Mouse (Mus musculus) NIH3T3 (cell line): ENCODE results near the gene Fbxo36.
A peak's percentile ranks its signal among the peaks of the same experiment; 100 is the strongest.

Experiments
- DNase-seq: peaks from one replicate; pipeline ENCODE4 v3.0.0-alpha.2; 2012; ENCODE audit warnings: low read depth

Fbxo36 gene

DNA sequence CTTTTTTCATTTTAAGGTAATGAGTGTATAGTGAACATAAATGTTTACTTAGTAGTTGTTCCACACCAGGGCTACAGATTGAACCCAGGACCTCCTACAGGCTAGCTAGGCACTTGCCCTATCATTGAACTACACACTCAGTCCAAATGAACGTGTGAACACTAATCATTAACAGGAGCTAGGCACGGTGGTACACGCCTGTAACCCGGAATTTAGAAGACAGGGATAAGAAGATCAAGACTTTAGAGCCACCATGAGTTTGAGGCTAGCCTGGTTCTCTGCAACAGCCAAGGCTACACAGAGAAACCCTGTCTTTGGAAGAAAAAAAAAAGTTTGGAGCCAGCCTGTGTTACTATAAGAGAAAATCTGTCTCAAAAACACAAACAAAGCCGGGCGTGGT, 20.0 kb downstream of the Fbxo36 start:
- DNase-seq = no peak

DNA sequence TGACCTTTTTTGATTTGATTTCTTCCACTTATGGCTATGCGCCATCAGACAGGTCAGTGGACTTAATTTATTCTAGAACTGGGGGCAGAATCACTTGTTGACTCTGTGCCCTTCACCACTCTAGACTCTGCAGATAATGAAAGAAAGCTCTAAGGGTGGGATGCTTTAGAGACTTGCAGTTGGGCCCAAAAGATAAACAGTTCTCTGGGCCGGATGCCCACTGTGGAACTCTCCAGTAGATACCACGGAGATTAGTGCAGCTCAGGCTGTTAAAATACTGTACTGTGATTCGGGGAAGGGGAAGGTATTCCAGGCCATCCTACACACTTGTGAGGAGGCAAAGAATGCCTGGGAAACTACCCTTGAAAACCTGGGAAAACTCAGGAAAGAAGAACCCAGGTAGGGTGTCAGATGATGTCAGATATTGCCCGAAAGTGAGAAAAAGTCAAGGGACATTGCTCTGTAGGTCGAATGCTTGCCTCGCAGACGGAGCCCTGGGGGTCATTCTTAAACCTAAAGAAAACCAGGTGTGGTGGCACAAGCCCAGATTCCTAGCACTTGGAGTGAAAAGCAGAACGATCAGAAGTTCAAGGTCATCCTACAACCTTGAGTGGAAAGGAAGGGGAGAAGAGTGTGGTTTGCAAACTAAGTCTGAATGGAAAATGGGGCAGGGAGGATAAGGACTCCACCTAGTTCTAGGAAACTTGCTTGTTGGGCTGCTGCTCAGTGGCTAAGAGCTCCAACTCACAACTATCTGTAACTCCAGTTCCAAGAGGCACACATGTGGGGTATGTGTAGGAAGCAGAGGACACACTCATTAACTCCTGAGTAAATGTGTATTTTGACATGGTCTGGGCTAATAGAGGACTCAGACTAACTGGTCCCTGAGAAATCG, 21.0 kb downstream of the Fbxo36 start:
- DNase-seq = peak; percentile 43

DNA sequence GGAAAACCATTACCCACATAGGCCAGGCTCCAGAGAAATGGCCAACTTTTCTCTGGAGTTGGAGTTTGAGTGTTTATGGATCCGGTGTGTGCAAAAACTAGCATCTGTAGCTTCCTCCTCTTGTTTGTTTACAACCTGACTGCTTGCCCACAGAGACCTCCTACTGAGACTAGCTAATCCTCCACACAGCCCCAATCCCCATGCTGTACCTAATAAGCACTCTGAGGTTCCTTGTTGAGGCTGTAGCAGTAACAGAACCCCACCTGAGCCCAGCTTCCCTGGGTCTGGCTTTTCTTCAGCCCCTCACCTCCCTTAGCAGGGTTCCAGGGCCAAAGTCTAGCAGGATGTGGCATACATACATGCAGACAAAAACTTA, 21.6 kb downstream of the Fbxo36 start:
- no peak for DNase-seq

DNA sequence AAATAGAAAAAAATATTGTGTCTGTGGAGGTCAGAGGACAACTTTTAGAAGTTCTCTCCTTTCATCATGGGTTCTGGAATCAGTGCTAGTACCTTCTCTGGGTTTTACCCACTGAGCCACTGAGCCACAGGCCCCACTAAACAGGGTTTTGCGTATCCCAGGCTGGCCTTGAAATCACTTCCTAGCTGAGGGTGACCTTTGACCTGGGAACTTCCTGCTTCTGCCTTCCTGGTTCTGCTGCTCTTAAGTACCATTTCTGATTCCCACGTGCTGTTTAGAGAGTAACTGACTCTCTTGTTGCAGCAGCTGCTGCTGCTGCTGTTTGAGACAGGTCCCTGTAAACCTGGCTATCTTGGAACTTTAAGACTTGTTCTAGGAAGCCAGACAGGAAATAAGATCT, 25.0 kb downstream of the Fbxo36 start:
- DNase-seq = no peak

GRCm38 (mm10) chr1:84866231-84866630, 26.6 kb downstream of the Fbxo36 start:
- DNase-seq = no peak

- no peak for DNase-seq
These were observed 27.1 kb downstream of the Fbxo36 start for GRCm38 (mm10) chr1:84866706-84867230.

DNA sequence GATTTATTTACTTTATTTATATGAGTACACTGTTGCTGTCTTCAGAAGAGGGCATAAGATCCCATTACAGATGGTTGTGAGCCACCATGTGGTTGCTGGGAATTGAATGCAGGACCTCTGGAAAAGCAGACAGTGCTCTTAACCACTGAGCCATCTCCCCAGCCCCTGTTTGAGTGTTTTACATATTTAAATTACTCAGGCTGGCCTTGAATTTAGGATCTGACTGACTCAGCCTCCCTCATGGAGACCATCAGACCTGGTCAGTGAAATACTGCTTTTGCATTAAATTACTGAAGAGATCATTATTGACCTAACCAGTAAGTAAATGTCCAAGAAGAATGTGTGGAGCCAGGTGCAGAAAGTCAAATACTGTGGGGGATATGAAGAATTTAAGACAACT, 28.7 kb downstream of the Fbxo36 start:
- no peak for DNase-seq

DNA sequence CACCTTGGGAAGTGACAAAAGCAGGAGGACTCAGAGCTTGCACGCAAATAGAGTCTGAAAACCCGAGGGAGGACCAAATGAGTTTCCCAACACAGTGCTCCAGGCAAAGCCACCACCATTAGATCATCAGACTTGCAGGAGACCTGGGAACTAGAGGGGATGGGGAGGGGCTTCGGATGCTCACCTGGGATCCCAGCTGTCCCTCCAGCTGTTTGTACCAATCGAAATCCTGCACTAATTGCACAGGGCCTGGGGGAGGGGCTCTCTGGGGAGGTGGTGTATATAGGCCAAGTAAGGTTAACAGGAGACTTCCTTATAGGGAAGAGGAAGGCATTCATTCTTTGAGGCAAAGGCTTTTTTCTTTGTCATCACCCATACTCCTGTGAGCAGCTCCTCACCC, 29.2 kb downstream of the Fbxo36 start:
- no peak for DNase-seq

DNA sequence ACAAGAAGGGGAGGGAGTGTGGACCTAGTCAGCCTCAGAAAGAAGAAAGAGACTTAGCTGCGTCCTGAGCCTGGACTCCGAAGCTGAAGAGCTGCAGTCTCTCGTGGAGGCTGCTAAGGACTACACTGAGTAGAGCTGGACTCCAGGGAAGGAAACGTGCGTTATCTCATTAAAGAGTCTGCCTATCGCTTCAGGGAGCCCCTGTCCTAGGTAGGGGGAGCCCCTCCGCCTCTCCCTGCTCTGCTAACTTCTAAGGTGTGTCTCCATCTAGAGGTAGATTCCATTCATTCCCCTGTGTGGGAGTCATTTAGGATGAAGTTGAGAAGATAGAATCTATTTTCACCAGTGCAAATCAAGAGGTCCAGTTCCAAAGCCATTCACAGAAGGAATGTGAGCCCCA, 29.9 kb downstream of the Fbxo36 start:
- DNase-seq = no peak

GRCm38 (mm10) chr1:84871131-84871530, 31.5 kb downstream of the Fbxo36 start:
- no peak for DNase-seq

GRCm38 (mm10) chr1:84872105-84872504, 32.5 kb downstream of the Fbxo36 start:
- no peak for DNase-seq

GRCm38 (mm10) chr1:84872939-84873338, 33.3 kb downstream of the Fbxo36 start:
- no peak for DNase-seq

DNA sequence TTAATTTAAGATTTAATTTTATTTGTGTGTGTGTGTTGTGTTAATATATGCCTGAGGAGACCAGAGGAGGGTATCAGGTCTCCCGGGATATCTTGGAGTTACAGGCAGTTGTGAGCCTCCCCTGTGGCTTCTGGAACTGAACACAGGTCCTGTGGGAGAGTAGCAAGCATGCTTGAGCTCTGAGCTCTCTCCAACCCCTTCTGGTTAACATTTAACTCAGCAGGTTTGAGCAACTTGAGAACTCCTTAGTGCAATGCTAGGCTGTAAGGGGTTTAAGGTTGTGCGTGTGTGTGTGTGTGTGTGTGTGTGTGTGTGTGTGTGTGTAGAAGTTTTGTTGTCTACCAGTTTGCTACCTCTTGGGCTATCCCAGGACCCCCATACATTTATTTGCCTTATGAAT, 37.9 kb downstream of the Fbxo36 start:
- no peak for DNase-seq

GRCm38 (mm10) chr1:84879571-84880120, 40.0 kb downstream of the Fbxo36 start:
- no peak for DNase-seq

DNA sequence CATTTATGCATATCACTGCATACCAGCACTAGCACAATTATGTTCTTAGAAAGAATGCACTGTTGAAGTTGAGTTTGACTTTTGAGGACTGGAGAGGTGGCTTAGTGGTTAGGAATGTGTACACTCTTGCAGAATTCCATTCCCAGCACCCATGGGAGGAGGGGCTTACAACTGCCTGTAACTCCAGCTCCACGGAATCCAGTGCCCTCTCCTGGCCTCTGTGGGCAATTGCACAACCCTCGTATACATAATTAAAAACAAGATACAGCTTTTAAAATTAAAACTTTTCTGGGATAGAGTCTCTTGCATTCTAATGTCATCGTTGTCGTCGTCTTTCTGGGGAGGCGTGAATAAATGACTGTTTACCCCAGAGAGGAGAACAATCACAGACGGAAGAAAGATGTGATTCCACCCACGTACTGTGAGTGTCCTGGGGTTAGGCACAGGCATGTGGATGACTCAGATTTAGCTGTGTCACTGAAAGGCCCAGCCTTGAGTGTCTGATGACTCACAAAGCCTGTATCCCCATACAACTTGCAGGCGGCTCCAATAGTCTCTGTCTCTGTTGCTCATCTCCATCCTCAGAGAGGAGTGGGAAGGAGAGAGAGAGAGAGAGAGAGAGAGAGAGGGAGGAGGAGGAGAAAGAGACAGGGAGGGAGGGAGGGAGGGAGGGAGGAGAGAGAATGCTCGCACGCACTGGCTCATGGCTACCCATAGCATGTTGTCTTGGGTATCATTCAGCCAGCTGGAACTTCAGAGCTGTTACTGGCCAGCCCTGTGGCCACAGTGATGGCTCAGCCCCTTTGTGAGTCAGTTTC, 41.8 kb downstream of the Fbxo36 start:
- peak; percentile 81 for DNase-seq

- no peak for DNase-seq
These were observed 42.5 kb downstream of the Fbxo36 start for GRCm38 (mm10) chr1:84882066-84882532.

- no peak for DNase-seq
These were observed 43.3 kb downstream of the Fbxo36 start for GRCm38 (mm10) chr1:84882937-84883336.

GRCm38 (mm10) chr1:84883889-84884288, 44.2 kb downstream of the Fbxo36 start:
- DNase-seq = no peak

DNA sequence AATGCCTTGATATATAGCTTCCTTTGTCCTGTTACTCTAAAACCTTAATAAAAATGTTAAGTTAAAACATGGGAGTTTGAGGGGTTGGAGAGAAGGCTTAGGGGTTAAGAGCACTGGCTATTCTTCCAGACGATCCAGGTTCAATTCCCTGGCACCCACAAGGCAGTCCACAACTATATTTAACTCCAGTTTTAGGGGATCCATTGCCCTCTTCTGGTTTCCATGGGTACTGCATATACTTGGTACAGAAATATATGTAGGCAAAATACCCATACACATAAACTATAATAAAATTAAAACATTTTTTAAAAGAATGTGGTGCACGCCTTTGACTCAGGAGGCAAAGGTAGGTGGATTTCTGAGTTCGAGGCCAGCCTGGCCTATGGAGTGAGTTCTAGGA, 45.5 kb downstream of the Fbxo36 start:
- peak; percentile 59 for DNase-seq

DNA sequence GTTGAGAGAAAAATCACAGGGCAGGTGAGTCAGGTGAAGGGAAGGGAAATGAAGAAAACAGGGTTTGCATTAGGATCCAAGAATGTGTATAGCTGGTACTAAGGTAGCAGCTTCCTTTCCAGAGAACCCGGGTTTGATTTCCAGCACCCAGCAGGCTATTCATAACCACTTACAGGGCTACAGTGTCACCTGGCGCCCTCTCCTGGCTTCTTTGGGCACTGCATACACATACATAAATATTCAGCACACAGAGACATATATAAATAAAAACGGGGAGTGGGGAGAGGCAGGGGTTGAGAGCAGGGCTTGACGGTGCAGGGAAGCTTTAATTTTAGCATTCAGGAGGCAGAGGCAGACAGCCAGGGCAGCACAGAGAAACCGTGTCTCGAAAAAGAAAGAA, 46.3 kb downstream of the Fbxo36 start:
- no peak for DNase-seq

GRCm38 (mm10) chr1:84889330-84890004, 49.8 kb downstream of the Fbxo36 start:
- no peak for DNase-seq

- no peak for DNase-seq
These were observed 50.4 kb downstream of the Fbxo36 start for GRCm38 (mm10) chr1:84890005-84890393.
